Mouse (Mus musculus): Measurements from ENCODE around the gene AI413582. TPM values are rescaled to one million over a fixed set of nuclear protein-coding genes. Genes with fewer than 3 reads are reported as not detected.

Gene AI413582
- total RNA-seq, 2 experiments from 2014 or later: 17.4 to 19.1 TPM

DNA sequence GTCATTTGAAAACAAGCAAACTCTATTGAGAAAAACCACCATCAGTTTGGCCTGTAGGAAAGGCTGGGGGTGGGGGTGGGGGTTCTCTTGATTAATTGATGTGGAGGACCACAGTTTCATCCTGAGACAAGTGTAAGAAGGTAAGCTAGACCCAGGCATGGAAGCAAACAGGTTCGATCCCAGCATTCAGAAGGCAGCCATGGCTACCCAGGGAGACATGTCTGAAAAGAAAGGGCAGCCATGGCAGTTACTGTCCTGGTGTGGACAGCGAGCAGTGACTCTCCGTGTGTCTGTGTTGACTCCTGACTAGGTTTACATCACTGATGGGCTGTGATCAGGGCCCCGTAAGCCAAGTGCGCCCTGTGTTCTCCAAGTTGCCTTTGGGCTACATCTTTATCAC is 44.3 kb downstream of the AI413582 start, which contains the start of gene Grm4:
Gene Grm4 (minus strand): TSS at position 101 of the 400 bp plus-strand sequence.
- no peak for DNase-seq (ENCODE audit: low spot score in 2 of 2)

DNA sequence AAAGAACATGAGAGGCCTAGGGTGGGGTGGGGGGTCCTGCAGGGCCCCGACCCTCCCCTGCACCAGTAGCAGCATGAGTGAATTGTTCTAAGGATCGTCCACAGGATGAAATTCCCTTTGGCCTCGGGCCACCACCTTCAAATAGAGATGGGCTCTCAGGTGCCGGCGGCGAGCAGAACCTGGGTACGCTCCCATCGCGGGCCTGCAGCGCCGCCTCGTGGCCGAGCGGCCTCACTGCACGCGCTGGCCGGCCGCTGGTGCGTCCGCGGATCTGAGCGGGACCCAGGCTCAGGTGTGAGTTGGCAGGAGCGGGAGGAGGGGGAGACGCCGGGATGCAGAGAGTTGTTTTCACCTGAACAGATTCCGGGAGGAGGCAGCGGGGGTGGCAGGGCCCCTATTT is 45.0 kb downstream of the AI413582 start:
- DNase-seq (ENCODE audit: low spot score in 2 of 2): peak in 1 of 2 experiments; percentile 40

DNA sequence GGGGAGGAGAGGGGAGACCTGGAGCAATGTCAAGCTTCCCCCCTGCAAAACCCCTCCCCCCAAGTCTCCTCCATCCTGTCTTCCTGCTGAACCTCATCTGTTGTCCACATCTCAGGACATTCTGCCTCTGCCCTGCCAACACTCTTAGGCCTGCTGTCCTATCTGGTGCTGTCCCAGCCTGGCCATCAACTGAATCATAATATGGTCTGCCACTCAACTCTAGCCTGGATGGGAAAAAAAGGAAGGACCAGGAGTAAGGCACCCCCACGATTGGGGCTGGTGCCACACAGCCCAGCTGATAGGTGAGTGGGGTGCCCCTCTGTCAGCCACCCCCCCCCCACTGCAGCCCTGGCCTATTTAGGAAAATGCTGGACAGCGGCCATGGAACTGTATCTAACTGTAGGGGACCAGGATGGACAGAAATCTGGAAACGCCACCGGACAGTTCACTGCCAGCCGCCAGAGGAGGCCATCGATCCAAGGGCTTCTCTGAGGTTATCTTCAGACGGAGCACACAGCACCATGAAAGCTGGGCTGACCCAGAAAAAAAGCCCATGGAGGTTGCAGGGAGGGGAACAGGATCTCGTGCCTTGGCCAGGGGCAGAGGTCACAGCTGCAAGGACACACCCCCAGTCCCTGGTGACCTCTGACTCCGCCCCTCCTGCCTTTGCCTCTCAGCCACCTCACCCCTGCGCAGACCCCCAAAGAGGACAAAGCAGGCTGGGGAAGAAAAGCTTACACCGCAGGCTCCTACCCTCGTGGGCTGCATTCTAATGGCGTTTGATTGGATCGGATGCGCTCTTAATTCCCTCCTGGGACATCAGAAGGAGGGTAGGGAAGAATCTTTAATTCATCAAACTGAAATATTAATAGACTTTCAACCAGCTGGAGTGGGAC is 46.6 kb downstream of the AI413582 start:
- DNase-seq (ENCODE audit: low spot score in 2 of 2): no peak

DNA sequence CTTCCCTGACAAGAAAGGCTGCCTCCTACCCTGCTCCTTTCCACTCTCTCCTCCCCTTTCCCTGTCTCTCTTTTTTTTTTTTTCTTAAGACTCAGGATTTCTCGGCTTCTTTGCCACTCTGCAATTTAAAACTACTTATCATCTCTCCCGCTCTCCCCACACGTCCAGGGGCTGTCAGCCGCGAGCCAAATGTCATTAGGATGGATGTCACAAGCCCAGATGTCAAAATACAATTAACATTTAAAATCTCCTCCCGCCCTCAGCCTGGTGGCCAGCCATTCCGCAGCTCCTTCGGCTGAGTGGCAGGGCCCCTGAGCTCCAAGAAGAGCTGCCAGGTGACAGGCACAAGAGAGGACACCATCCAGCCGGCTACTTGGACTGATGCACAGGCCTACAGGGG is 47.3 kb downstream of the AI413582 start:
- no peak for DNase-seq (ENCODE audit: low spot score in 2 of 2)

DNA sequence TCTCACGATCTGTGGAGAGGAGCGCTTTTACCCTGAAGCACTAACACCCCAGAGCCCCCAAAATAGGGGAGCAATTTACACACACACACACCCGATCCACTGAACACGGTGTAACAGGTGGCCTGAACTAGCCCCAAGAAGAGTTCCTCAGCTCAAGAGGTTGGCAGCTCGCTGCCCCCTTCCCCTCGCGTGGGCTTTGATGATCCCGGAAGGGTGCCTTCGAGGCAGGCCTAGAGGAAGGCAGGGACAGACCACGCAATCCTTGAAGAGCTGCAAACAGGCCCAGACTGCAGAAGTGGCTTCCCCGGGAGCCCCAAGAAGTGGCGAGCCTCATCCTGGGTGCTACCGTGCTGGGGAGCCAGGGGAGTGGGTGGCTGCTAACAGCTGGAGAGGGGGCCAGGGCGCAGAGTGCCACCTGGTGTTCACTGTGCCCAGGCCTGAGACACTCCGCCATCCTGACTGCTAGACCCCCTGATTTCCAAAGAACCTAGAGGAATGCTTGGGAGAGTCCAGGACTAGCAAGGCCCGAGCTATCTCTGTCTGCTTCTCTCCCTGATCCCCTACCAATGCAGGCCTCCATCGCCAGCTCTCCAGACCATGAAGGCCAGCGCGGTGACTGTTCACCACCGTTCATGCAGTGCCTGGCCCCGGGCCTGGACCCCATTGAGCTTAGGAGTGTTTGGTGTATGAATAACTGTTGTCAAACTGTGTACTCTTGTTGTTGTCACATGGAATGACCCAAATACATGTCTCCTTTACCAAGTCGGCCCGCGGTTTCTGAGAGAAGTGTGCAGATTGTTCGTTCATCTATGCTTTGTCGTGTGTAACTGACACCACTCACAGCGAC is 51.4 kb downstream of the AI413582 start:
- DNase-seq (ENCODE audit: low spot score in 2 of 2): no peak

Other genes with a start within 250 kb of the AI413582 start
- 1 to 10 TPM; 1.5 to 6.2 TPM for gene Grm4, start 44.4 kb downstream of the AI413582 start, total RNA-seq (2021)
- 10 to 100 TPM; 41.6 to 44.9 TPM for gene Hmga1, start 9.3 kb downstream of the AI413582 start, total RNA-seq (2021)
- gene Nudt3, start 57.7 kb upstream of the AI413582 start, total RNA-seq (2021): 100 to 1,000 TPM; 173 to 174 TPM
- gene RPS10-NUDT3, start 69.5 kb upstream of the AI413582 start, total RNA-seq (2021): not detected
- gene Rps10, start 70.9 kb upstream of the AI413582 start, total RNA-seq (2021): 1,000 to 10,000 TPM; 1,377 to 1,386 TPM
- 1 to 10 TPM; 5.5 to 5.6 TPM for gene Pacsin1, start 89.8 kb upstream of the AI413582 start, total RNA-seq (2021)
- gene Spdef, start 163.2 kb upstream of the AI413582 start, total RNA-seq (2021): 1 to 10 TPM; 1.2 to 1.9 TPM